Mouse (Mus musculus) spleen, adult 2 months (tissue): ENCODE results near the gene Galnt3.

Source experiments
- CTCF ChIP-seq: fragments of 200-500 bp; IDR thresholded peaks from 2 replicates; pipeline ENCODE4 v1.5.1; 2011; ENCODE audit warnings: mild to moderate bottlenecking, inconsistent platforms; ENCODE audit not compliant: insufficient read depth, insufficient read length, insufficient replicate concordance; ENCODE audit errors: extremely low read depth
- POLR2A ChIP-seq: fragments of 200-500 bp; IDR thresholded peaks from 2 replicates; pipeline ENCODE4 v1.6.1; 2011; ENCODE audit warnings: low read depth, low read length, inconsistent platforms

DNA sequence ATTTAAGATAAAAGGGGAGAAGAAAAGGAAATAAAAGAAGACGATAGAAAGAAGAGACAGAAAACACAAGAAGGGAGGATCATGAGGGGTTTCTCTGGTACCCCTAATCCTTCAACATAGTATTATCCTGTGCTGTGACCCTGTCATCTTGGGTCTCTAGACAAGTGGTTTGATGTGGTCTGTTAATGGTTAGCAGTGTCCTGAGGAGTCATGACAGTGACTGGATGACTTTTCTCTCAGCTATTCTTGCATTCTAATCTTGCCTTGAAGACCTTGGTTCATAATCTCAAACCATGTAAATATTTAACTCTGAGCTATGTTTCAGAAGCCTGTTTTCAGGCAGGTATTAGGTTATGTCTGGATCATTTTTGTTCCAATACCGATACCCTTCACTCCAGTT lies 17.9 kb upstream of the Galnt3 start:
- TF ChIP-seq CTCF (no peak), POLR2A (no peak)
